Mouse (Mus musculus) bone marrow, adult 2 months (tissue): ENCODE data around the gene Tmem62.
"Not testable (repeated sequence)": the region's sequence is repeated elsewhere in the genome, so short reads cannot be mapped to it uniquely, and the experiment has no call there.

Experiments used
- CTCF ChIP-seq: fragments of 200-500 bp; IDR thresholded peaks from 2 replicates; pipeline ENCODE4 v1.5.1; 2011; ENCODE audit warnings: low read length, control low read depth; ENCODE audit not compliant: control insufficient read depth, insufficient read depth
- POLR2A ChIP-seq: fragments of 200-500 bp; IDR thresholded peaks from 2 replicates; pipeline ENCODE4 v1.6.1; 2011; ENCODE audit warnings: low read depth, mild to moderate bottlenecking, control low read depth, low read length, borderline replicate concordance; ENCODE audit not compliant: control insufficient read depth

DNA sequence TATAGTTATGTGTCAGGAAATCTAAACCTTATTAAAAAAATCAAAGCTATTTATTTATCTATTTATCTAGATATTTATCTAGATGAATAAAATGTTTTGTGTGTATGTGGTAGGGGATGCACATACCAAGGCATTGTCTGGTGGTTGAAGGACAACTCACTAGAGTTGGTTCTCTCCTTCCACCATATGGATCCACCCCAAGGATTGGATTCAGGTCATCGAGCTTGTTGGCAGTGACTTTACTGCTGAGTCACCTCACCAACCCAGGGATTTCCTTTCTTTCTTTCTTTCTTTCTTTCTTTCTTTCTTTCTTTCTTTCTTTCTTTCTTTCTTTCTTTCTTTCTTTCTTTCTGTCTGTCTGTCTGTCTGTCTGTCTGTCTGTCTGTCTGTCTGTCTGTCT lies 19.8 kb downstream of the Tmem62 start:
- not testable (repeated sequence) for TF ChIP-seq CTCF, POLR2A
